Mouse (Mus musculus) liver, embryonic 14.5 days (tissue): ENCODE measurements around the gene Smyd4.

Experiments
- CTCF ChIP-seq: IDR thresholded peaks from 2 replicates; pipeline ENCODE4 v1.5.1; 2016; ENCODE audit warnings: antibody characterized with exemption, low read depth, control low read depth
- EP300 ChIP-seq: IDR thresholded peaks from 2 replicates; pipeline ENCODE4 v1.6.1; 2016; ENCODE audit warnings: antibody characterized with exemption, low read depth

DNA sequence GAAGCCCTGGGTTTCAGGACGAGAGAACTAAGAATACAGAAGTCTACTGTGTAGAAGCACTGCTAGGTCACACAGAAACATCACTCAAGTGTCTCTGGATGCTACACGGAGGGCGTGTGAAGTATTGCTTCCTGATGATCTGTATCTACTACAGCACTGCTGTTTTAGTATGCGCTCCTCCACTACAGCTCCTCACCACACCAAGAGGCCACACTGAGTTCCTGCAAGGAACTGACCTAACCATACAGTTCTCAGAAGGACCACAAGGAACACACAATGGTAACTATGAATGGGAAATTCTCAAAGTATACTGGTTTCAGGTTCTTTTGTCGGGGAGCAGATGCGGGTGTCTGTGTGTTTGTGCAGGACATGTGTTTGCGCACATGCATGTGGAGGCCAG is 11.0 kb upstream of the Smyd4 start:
- TF ChIP-seq CTCF (no peak), EP300 (no peak)
